Mouse (Mus musculus): Measurements from ENCODE around the gene Gsdme.

Gene Gsdme

DNA sequence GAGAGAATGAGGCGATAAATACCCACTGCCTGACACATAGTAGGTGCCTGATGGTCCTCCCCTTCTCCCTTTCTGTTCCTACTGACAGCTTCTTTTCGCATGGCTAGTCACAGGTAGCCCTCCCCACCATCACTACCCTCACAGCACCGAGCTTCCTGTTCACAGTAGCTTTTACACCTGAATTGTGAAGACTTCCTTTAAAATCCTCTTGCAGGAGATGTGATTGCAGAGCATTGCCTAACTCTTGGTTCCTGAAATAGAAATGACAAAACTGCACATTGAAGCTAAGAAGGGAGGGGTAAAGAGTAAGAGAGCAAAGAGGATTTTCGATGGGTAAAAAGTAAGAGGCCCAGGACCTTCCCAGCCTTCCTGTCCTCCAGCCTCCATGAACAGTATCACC, 18.7 kb downstream of the Gsdme start:
- no peak for DNase-seq (ENCODE audit: low spot score)

DNA sequence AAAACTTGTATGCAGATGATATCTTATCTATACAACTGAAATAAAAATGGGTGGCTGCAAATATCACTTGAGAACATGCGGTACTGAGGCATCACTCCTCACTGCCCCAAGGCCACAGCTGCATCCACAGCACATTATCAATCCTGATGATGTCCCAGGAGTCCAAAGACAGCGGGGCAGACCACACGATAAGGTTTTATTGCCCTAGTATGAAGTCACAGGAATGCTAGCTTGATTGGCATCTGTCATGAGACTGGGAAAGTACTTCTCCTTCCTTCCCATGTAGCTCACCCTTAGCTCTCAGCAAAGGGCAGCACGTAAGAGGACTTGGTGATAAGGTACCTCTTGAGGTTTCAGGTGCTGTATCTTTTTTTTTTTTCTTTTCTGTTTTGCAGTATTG, 19.5 kb downstream of the Gsdme start:
- DNase-seq (ENCODE audit: low spot score) = no peak

DNA sequence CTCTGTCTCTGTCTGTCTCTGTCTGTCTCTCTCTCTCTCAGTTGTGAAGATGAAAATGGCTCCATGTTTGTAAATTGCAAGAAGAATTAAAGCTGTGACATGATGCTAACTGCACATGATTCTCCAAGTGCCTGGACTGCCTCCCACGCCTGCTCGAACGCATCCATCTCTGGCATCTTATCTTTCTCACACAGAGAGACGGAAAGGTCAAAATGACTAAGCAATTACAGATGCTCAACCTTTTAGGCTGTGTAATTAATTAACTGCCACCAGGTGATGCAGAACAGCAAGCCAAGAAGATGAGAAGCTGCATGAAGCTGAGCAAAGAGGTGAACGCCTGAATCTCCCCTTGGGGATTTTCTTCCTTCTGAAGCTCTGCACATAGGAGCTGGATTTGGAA, 23.2 kb downstream of the Gsdme start:
- no peak for DNase-seq (ENCODE audit: low spot score)

DNA sequence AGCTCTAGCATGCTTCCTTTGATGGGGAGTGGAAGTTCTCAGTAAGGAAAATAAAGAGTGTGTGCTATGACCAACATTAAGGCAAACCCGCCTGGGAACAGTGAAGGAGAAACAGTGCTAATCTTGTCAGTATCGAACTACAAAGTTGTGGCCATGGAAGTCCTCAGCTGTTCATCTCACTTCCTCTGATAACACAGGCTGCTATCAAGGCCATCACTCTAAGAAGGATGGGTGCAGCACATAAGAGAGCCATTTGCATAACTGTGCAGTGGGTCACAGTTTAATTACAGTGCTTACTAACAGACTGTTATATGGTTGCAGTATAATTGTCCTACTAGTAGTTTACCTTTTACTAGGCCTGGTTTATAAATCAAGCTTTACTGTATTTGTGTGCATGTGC, 23.8 kb downstream of the Gsdme start:
- DNase-seq (ENCODE audit: low spot score) = no peak

DNA sequence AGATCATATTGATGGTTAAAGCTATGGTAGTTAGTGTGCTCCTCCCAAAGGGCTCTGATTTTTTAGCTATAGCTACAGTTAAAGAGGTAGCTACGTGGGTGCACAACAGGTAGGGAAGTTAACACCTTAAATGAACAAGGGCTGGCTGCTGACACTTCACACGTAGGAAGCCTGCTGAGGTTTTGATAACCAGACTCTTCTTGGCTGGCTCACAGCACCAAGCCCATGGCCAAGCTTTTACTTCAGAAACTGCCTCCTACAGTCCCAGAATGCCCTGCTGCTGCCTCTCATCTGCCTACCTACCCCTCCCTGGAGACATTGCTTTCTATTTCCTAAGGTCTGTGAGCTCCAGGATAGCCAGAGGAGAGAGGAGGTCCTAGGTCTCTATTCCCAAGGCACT, 25.7 kb downstream of the Gsdme start:
- DNase-seq (ENCODE audit: low spot score) = no peak

DNA sequence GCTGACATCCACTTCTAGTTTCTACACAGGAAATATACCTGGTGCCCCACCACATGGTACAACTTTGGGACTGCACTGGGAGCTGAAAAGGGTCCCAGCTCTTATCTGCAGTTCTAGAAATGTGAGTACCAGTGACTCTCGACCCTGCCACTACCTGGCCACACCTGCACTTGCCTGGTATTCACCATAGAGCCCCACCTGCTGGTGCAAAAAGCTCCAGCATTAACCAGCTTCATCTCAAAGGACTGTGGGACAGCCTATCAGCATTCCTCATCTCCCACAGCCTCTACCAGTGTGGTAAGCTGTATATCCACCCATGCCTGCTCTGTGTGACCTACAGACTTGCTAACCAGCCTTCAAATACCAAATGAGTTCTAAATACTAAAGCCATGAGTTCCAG, 30.7 kb downstream of the Gsdme start:
- no peak for DNase-seq (ENCODE audit: low spot score)

DNA sequence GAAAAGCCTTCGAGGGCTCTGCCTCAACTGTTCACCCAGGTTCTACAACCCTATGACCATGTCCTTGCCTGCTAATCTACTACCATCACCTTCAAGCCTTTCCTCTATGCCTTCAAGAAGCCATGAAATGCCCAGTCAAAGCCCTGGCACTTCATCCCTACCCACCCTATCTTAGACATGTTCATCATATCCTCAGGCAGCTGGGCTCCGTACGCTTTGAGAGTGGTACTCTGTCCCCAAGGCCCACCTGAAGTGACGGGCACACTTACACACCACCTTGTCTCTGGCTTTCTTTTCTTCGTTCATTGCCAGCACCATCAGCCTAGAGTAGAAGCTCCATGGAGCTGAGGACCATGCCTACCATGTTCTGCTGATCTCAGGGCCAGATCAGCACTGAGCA, 32.4 kb downstream of the Gsdme start:
- no peak for DNase-seq (ENCODE audit: low spot score)

DNA sequence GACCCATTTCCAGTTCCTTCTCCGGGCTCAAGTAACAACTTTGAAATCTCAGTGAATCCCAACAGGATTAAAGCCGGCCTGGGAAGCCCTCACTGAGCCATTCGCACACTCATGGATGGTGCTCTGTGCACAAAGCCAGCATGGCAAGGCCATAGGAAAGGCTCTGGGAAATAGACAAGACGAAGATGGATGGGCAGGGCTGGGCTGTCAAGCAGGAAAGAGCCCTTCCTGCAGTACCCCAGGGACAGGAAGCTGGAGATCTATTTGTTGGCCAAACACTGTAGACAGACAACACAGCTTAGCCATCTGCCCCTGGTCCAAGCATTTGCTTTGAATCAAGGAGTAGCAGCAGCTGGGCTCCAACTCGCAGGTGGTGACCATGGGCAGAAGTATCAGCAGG, 35.5 kb downstream of the Gsdme start:
- DNase-seq (ENCODE audit: low spot score) = no peak

DNA sequence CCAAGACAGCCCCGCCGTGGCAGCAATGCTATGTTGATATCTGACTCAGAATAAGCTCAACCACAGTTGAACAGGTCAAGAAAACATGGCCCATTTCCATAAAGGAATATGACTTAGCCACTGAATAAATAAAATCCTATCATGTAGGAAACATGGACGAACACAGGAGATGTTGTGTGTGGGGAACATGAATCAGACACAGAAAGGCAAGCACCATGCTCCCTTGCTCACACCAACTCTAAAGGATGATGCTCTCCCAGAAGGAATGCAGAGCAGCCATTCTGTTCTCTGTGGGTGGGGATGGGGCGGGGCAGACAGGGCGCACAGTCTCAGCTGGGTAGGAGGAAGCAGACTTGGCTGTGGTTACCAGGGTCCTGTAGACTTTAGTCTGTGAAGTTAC, 38.4 kb downstream of the Gsdme start:
- DNase-seq (ENCODE audit: low spot score) = no peak

DNA sequence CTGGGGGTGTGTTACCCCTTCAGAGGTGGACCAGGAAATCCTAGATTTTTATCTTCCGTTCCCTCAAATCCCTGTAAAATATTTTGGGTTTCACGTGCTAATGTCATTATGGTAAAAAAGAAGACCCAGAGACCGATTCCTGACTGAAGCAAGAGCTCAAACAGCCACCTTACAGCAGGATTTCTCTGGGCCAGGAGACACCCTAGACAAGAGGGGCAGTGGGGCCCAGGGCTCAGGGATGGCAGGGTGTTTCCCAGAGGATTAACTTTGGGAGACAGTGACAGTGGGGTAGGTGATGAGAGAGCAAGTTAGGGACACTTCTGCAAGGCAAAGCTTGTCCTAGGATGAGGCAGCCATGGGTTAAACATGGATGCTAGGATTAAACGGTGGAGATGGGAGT, 40.1 kb downstream of the Gsdme start:
- DNase-seq (ENCODE audit: low spot score) = no peak

DNA sequence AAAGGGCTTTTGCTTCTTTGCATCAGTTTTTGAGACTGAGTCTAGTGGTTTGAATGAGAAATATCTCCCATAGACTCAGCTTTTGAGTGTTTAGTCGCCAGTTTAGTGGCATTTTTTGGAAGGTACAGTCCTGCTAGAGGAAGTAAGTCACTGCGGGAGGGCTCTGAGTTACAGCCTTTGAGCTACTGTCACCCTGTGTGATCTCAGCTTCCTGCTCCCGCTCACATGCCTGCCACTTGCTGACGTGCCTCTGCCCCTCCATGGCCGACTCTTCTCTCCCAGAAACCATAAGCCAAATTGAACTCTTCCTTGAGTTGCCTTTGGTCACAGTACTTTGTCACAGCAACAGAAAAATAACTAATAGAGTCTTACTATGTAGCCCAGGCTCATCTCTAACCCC, 40.7 kb downstream of the Gsdme start:
- no peak for DNase-seq (ENCODE audit: low spot score)

DNA sequence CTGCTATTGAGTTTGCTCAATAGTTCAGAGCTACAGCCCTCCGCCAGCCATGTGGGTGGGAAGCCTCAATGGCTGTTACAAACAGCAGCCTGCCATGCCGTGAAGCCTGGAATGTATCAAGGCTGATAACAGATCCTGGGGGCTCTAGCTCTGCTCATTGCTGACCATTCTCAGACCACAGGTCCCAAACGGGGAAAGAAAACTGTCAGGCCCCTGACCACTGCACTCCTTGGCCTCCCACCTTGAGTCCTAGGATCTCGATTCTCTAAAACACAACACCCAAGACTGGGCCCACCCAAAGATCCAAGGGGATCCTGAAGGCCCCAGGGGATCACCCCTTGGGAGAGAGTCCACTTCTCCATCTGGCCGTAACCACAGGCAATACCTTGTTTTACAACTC, 41.3 kb downstream of the Gsdme start:
- no peak for DNase-seq (ENCODE audit: low spot score)

DNA sequence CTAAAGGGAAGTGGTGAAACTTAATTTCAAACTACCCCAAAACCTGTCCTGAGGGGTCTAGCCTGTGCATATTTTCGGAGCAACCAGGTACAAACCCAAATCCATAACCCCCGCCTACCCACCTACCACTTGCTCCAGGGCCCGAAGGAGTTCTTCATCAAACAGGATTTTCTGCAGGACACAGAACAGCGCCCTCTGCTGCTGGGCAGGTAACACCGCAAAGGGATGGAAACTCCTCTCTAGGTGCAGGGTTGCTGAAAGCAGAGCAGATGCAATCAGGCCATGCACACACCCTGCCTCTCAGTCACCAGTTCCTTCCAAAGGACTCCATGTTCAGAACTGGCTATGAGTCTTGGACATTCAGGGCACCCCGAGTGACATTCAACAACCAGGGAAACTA, 42.8 kb downstream of the Gsdme start:
- DNase-seq (ENCODE audit: low spot score) = no peak

DNA sequence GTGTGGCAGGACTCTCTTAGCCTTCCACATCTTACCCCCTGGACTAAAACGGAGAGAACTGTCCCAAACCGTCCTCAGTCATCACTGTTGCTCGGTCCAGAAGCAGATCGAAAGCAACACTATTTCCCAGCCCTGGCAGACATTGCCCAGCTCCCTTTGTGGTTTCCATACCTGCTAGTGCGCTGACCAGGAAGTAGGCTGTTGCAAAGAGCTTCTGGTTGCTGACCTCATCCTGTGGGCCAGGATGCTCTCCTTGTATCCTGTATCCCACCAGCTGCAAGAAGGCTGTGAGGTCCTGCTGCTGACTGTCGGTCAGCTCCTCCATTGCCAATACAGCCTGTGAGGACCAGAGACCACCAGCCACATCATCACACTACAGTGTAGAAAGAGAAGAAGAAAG, 44.6 kb downstream of the Gsdme start:
- DNase-seq (ENCODE audit: low spot score) = no peak

DNA sequence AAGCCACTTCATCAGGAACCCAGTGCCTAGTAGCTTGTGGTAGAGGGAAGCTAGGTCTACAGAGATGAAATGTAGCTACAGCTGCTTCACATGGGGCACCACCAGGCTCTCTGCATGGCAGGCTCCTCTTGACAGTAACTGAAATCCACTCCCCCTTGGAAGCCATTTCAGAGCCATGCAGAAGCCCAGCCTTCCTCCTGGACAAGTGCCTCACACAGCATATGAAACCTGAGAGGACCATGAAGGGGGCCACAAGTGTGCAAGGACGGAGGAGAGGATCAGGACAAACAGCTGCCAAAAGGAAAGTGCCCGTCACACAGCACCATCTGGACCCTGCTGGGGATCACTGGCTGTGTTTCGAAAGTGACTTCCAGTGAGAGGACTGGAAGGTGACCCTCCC, 45.0 kb downstream of the Gsdme start:
- no peak for DNase-seq (ENCODE audit: low spot score)

DNA sequence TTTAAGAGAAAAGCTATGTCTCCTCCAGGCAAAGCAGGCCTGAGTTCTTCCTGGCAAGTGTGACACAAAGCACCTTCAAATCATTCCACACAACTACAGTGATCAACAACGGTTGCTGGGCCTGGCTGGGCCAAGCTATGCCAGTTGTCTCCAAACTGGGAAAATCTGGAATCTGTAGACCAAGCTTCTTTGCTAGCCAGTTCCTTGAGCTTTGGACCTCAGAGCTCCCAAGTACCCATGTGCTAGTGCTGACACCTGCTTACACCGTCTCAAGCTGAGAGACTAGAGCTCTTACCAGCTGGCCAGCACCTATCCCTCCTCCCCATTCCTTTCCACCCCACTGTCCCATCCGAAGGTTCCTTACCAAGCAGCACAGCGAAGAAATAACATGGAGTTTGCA, 47.7 kb downstream of the Gsdme start:
- no peak for DNase-seq (ENCODE audit: low spot score)

DNA sequence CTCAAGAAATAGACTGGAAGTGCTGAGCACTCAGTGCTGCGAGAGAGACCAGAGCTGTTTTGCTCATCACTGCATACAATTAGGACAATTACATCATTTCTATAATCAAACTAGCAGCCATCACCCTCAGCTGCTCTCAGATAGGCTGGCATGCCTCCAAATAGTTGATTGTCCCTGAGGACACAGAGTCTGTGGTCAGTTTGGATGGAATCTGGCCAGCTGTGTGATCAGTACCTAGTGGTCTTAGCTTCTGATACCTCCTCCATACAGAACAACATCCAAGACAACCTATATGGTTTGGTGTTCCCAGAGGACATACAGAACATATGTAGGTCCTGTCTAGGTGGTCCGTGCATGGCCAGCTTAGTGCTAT, 48.3 kb downstream of the Gsdme start:
- DNase-seq (ENCODE audit: low spot score) = no peak

DNA sequence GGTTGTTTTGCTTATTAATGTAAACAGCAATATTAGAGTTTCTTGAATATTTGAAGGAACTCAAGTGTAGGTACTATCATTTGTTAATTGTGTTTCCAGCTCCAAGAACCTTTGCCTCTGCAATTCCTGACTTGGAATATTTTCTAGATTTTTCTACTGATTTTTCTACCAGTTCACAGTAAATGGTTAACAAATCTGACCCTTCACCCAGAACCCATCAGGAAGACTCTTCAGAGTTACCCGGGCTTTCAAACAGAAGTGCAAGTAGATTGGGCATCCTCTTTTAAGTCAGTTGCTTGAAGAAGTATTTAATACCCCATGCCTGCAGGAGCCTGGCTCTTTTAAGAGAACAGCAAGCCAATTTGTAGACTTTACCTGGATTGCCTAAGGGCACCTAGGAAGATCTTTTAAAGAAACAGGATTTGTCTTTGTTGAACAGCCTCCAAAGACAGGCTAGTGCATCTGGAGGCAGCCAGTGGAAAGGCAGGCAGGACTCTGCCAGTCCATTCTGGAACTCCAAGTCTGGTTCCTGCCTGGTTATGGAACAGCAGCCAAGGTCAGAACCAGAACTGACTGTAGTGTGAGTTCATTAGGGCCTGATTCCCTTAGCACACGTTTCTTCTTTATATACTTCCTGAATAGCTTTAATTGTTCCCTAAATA, 48.8 kb downstream of the Gsdme start:
- no peak for DNase-seq (ENCODE audit: low spot score)

DNA sequence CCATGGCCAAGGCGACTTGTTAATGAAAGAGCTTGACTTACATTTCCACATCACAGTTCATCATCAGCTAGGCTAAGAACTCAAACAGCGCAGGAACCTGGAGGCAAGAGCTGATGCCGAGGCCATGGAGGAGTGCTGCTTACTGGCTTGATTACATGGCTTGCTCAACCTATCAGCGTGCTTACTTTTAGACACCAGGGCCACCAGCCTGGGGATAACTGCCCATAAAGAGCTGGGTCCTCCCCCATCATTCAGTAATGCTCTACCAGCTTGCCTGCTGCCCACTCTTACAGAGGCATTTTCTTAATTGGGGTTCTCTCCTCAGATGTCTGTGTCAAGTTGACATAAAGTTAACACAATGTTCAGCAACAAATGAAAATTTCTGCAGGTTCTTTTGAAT, 58.6 kb downstream of the Gsdme start:
- DNase-seq (ENCODE audit: low spot score) = no peak

DNA sequence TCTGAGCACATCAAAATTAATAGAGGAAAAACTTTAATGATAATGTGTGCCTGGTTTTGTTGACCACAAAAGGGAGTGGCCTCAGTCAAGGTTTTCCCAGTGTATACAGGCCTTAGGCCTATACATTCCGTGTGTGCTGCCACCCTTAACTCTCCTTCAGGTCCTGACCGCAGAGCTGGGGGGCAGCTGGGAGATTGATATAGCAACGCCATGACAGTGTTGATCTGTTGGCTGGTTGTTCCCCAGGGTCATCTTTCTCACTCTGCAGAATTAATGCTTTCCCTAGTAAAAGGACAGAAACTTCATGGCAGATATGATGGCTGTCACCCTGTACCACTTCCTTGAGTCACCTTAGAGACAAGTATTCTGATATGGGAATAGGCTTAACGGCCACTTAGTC, 59.3 kb downstream of the Gsdme start:
- no peak for DNase-seq (ENCODE audit: low spot score)

DNA sequence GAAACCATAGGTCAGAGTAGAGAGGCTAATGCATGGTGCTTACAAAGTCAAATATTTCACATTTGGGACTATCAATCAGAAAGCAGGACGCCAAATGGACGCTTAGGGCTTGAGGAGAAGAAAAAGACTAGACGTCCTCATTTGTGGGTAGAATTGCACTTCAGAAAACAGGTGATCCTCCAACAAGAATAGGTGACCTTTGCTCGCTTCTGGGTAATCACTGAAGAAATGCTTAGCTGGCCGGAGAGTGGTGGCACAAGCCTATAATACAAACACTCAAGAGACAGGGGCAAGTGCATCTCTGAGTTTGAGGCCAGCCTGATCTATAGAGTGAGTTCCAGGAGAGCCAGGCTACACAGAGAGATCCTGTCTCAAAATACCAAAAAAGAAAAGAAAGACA, 69.8 kb downstream of the Gsdme start:
- peak; percentile 36 for DNase-seq (ENCODE audit: low spot score)

DNA sequence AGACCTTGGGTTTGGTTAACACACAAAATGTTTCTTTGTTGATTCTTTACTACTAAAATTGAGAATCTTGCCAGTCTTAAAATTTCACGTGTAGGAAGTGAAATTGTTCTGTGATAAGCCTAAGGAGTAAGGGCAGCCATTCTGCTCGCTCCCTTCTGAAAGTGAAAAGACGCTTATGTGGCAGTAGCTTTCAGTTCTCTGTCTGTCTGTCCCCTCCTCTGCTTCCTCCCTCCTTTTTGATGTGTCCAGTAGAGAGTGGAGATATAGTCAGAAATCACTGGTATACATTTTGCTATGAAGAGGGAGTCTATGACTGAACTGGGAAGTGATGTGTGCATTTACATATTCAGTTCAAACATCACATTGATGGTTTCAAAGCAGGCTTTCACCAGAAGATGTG, 70.8 kb downstream of the Gsdme start:
- DNase-seq (ENCODE audit: low spot score) = no peak

DNA sequence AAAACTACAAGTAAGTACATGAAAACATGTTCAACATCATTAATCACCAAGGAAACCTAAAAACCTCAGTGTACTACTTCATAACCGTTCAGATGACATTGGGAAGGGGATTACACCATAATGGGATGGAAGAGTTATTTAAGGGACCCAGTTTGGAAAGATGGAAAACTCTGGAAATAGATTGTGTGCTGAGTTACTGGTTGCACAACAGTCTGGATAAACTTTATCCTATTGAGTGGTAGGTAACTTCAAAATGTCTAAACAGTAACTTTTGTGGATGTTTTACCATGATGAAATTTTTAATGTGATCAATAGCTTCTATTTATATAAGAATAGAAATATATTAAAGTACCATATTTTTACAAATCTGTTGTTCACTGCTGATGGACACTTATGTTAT, 71.5 kb downstream of the Gsdme start:
- DNase-seq (ENCODE audit: low spot score) = no peak

DNA sequence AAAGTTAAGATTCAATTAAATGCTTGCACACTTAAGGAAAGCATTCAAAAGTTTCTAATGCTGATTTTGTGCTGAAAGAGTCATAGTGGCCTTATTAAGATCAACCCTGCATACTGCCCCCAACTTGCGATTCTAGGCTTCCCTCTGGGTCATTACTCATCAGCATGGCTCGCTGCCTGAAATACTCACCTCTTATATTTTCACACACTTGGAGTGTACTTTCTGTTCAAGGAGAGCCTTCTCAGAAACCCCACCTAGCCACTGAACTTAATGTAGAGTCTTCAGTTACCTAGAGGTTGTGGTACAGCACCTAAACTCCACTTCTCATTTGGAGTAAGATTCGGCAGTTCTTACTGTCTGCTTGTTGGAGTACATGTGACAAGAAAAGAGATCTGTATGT, 72.1 kb downstream of the Gsdme start:
- no peak for DNase-seq (ENCODE audit: low spot score)

DNA sequence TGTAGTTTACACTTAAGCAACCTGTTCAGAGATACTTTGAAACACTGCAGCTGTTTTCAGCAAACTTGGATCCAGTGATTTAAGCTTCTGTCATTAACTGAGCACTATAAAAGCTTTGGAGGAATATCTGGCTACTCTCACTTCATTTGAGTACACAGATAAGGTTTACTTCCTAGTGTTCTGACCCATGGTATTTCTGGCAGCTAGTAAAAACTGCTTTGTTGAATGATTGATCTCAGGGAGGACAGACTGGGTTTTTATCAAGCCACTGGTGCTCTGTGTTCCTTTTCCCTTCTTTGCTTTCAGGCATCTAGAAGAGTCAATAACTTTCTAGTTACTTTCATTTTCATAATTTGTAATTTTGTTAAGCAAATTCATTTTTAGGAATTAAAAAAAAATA, 74.3 kb downstream of the Gsdme start:
- no peak for DNase-seq (ENCODE audit: low spot score)

All from yolk sac, embryonic 10.5 days (tissue).